Mouse (Mus musculus): ENCODE measurements around the gene Uaca.

Gene Uaca

GRCm38 (mm10) chr9:60887389-60887811 is 93.1 kb downstream of the Uaca start:
- DNase-seq: peak in 1 of 2 experiments; percentile 6

GRCm38 (mm10) chr9:60893511-60893910 is 99.2 kb downstream of the Uaca start:
- DNase-seq: no peak

- peak; percentile 34 to 66 for DNase-seq
Measured at GRCm38 (mm10) chr9:60895486-60896110, 101.3 kb downstream of the Uaca start.

DNA sequence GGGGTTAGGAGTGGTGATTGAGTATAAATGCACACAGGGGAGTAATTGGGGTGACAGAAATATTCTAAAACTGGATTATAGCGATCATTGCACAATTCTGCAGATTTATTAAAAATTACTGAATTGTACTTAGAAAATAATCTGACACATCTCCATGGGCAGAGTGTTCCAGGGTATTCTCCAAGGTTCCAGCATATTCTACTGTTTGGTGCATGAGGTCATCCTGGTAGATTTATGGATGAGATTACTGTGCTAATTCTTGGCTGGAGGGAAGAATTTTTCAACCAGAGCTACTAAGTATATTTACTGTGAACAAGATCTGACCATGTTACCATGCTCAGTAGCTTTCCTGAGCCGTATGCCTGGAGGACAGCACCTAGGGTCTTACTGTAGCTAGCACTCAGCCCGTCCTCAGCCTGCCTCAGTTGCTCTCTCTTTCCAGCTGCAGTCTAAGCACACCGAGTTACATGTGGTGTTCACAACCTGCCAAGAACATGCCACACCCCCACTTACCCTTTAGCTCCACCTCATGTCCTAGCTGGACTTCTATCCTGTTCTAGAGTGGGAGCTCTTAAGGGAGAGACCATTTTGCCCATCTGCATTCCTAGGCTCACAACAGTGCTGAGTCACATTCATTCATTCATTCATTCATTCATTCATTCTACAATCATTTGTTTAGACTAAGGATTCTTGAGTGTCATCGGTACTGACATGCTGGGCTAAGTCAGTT is 104.1 kb downstream of the Uaca start:
- no peak for DNase-seq

- DNase-seq: no peak
Measured at GRCm38 (mm10) chr9:60899201-60899600, 104.9 kb downstream of the Uaca start.

DNA sequence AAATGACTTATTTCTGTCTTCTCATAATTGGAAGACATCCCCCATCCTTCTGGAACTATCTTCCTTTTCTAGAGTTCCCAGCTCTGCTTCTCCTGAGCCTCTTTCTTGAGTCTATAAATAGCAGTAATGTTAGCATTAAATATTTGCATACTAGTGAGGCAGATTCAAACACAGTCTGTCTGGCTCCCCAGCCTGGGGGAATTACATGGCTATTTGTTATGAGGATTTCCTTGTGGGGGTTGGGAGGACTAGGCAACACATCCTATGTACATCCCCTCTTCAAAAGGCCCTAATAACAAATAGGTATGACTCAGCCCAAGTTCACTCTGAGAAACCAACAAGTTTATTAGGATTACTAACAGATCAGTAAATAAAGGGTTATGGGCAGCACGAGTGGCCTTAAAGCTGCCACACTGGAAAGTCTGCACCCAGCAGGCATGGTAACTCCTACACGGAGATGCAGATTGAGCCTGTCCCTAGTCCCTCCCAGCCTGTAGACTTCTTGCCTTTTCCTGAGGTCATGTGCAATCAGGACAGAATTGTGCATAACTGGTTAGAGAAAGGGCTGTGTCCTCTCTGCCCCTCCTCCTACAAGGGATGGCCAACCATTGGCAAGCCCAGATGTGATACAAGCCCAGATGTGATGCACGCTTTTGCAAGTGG is 105.6 kb downstream of the Uaca start:
- no peak for DNase-seq

GRCm38 (mm10) chr9:60912266-60912665 is 117.9 kb downstream of the Uaca start:
- no peak for DNase-seq

DNA sequence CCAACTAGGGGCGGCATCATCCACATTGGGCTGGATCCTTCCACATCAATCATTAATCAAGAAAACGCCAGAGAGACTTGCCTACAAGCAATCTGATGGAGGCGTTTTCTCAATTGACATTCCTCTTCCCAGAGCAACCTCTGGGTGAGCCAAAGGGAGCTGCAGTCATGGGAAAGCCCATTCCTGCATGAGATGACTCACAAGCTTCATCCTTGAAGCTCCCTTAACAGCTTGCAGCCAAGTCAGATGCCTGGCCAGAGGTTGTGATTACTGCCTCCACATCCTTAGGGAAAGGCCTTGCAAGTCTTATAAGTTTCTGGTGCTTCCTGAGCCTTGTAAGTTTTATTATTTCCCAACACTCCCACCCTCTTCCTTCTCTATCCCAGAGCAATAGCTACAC is 119.3 kb downstream of the Uaca start:
- no peak for DNase-seq

- DNase-seq: no peak
Measured at GRCm38 (mm10) chr9:60919936-60920672, 125.8 kb downstream of the Uaca start.

GRCm38 (mm10) chr9:60920673-60921062 is 126.3 kb downstream of the Uaca start:
- DNase-seq: no peak

DNA sequence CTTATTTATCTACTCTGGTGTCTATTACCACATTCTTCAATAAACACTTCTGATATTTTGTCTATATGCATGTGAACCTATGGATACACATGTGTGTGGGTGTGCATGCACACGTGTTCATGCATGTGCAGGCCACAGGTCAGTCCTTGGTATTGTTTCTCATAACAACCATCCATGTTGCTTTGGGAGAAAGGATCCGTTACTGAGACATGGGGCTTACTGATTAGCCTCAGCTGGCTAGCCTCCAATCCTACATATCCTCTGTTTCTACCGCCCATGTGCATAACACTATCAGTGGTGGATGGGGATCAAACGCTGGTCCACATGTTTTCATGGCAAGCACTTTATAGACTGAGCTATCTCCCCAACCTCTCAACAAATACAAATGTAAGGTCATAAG is 126.9 kb downstream of the Uaca start:
- DNase-seq: no peak

DNA sequence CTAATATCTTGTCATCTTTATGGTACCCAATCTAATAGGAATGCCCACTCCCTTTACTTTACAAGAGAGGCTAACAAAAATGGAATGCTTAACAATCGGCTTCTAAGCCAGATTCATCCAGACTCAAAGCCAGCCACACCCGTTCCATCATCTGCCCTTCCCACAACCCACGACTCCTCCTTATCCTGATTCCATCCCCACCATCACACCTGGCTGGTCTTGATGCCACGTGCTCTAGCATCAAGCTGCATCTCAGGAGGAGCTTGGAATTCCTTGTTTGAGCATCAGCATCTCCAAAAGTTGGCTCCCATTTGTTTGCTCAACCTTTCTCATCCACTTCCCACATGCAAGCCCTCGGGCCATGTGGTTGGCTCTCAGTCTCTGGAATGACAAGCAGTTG is 127.5 kb downstream of the Uaca start:
- DNase-seq: no peak

DNA sequence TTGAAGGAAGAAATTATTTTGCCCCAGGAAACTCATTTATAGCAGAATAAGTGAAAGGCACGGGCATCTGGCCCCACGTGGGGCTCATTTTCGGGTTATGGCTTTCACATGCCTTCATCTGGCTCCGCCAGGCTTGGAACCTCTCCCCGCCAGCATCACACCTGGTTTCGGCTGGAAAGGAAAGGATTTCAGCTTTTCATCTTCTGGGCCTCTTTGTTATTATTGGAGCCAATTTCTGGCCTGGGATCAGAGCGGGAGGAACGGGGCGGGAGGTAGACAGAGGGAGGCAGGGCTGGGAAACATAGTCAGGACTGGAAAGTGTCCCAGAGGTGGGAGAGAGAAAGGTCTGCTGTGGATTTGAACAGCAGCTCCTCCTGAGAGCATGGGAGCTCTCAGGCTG is 132.0 kb downstream of the Uaca start:
- DNase-seq: no peak

- DNase-seq: no peak
Measured at GRCm38 (mm10) chr9:60929290-60929983, 135.1 kb downstream of the Uaca start.
